Mouse (Mus musculus) neural tube, embryonic 11.5 days (tissue): ENCODE measurements around the gene Vps13d. TPM values are rescaled to one million over a fixed set of nuclear protein-coding genes. Genes with fewer than 3 reads are reported as not detected.

Experiments
- ATAC-seq: fragments of 200-750 bp; cut with Nextera tagmentation; 2 replicates; pipeline ENCODE4 v1.8.0; 2017; ENCODE audit warnings: moderate number of reproducible peaks, mild to moderate bottlenecking, moderate TSS enrichment, moderate library complexity; ENCODE audit not compliant: insufficient read depth, low FRiP score, low TSS enrichment
- DNase-seq: peaks from one replicate; pipeline ENCODE4 v3.0.0-alpha.2; 2015; ENCODE audit warnings: low spot score
- H3K27ac ChIP-seq: fragments of 300-500 bp; sonication (generic); 2 replicates; pipeline ENCODE4 v1.5.1; 2014; ENCODE audit warnings: low read depth, mild to moderate bottlenecking, low read length
- H3K27me3 ChIP-seq: fragments of 300-500 bp; sonication (generic); 2 replicates; pipeline ENCODE4 v1.6.1; 2014; ENCODE audit warnings: mild to moderate bottlenecking, low read length, mixed read lengths; ENCODE audit not compliant: control insufficient read depth, insufficient read depth
- H3K36me3 ChIP-seq: fragments of 300-500 bp; sonication (generic); 2 replicates; pipeline ENCODE4 v1.6.1; 2014; ENCODE audit warnings: mild to moderate bottlenecking, low read length, moderate library complexity, mixed read lengths; ENCODE audit not compliant: control insufficient read depth, insufficient read depth
- H3K4me1 ChIP-seq: fragments of 300-500 bp; sonication (generic); 2 replicates; pipeline ENCODE4 v1.6.1; 2014; ENCODE audit warnings: low read length, mixed read lengths; ENCODE audit not compliant: control insufficient read depth, insufficient read depth
- H3K4me2 ChIP-seq: fragments of 300-500 bp; sonication (generic); 2 replicates; pipeline ENCODE4 v1.6.1; 2014; ENCODE audit warnings: low read depth, mild to moderate bottlenecking, moderate library complexity
- H3K4me3 ChIP-seq: fragments of 300-500 bp; sonication (generic); 2 replicates; pipeline ENCODE4 v1.5.1; 2014; ENCODE audit warnings: low read depth, low read length
- H3K9ac ChIP-seq: fragments of 300-500 bp; sonication (generic); 2 replicates; pipeline ENCODE4 v1.6.1; 2014; ENCODE audit warnings: mild to moderate bottlenecking, low read length
- H3K9me3 ChIP-seq: fragments of 300-500 bp; sonication (generic); 2 replicates; pipeline ENCODE4 v1.6.1; 2016; ENCODE audit warnings: low read length; ENCODE audit not compliant: control insufficient read depth
- WGBS: fragments of 180-500 bp; shearing (Covaris S2); extraction: QIAGEN DNeasy Blood & Tissue Kit; methylation state at CpG from one replicate; pipeline ENCODE4 v1.1.7; 2014; 5-methylcytosine and 5-hydroxymethylcytosine counted together
- polyA plus RNA-seq: library from polyadenylated mRNA; unstranded; fragments of >200 nt; fragmentation: Nextera tagmentation; extraction: Ambion mirVana; gene quantifications from 2 replicates; pipeline ENCODE4 v1.2.1, GENCODE M21; 2014

The Vps13d gene
- polyA plus RNA-seq, 1 experiment from 2014 or later = 14.3 TPM

DNA sequence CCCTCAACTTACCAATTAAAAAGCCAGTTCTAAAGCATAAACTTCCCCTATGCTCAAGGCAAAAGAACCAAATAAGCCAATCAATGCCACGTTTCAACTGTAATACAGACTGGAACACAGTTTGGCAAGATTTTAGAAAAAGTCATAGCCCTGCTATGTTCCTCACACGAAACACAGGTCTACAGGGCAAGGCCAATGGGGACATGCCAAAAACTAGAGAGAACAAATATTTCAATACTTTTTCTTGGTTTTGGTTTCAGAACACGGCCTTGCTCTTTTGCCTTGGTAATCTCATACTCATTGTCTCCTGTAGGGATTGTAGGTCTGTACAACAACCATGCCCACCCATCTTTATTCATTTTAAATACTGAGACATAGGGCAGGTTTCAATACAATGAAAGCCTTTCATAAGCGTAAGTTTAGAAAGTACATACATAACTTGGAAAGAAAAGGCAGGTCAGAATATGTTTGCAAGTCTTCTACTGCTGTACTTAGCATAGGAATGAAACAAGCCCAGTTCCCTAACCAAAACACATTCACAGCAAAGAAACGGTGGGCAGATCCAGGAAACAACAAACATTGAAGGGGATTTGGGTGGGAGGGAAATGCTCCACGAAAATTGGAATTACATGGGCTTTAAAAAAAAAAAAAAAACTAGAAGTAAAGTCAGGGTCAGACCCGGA is 128.3 kb downstream of the Vps13d start:
- DNase-seq (no peak), ATAC-seq (no peak)
- Histone ChIP-seq H3K36me3 (peaks cover 7% of the 10 kb centered on the region), H3K9me3 (no peaks in the 10 kb centered on the region), H3K27ac (peak overlapping the region; percentile 78; the same call in 1 of the 2 replicates), H3K27me3 (no peaks in the 10 kb centered on the region), H3K9ac (no peak overlapping the region), H3K4me1 (peaks cover 6% of the 10 kb centered on the region), H3K4me2 (no peak overlapping the region), H3K4me3 (no peak overlapping the region)
- WGBS = 46% methylated on average over 7 of the region's 7 CpGs

DNA sequence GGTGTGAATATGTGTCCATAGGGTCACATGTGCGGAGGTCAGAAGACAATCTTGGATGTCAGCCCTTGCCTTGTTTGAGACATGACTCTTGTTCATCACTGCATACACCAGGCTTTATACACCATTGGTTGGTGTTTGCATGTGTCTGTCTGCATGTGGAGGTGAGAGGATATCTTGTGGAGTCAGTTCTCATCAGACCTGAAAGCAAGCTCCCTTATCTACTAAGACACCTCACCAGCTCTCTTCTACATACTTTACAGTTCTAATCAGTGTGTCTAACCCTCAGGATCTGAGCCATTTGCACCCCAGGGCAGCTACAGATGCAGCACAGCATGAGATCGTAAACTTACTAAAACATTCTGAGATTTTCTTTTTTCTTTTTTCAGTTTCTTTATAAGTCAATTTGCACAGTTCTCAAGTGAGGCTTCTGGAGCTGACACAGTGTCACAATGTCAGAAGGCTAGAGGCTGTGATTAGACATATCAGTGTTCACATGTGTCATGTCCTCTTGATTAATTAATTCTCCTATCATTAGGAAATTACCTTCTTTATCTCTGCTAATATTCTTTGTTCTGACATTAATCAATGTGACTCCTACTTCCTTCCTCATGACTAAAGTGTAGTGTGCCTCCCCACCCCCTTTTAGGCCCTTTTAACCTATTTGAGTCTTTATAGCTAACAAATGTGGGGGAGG is 135.9 kb downstream of the Vps13d start:
- no peak overlapping the region for H3K9ac ChIP-seq
- WGBS = 90% methylated on average over 2 of the region's 2 CpGs
- DNase-seq (no peak), ATAC-seq (no peak)
- no peak overlapping the region for H3K27ac ChIP-seq
- no peaks in the 10 kb centered on the region for H3K4me1 ChIP-seq
- H3K4me3 ChIP-seq = no peak overlapping the region
- H3K36me3 ChIP-seq = peaks cover 9% of the 10 kb centered on the region; the same call in 1 of the 2 replicates
- no peak overlapping the region for H3K4me2 ChIP-seq
- H3K27me3 ChIP-seq = no peaks in the 10 kb centered on the region
- no peaks in the 10 kb centered on the region for H3K9me3 ChIP-seq

DNA sequence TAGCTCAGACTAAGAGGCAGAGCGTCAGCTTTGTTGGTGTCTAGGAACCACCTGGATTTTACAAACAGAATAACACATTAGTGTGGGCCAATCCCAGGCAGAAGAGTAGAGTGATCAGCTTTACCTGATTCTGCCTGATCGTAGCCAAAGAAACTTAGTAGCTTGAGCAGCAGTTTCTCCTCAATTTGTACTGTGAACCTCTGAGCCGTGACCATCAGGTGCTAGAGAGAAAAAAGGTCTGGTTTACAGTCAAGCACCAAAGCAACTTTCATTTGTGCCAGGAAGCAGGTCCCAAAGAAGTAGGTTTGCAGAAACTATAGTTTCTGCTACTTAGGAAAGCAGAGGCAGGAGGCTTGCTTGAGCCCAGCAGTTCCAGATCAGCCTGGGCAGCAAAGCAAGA is 138.5 kb downstream of the Vps13d start:
- WGBS = 92% methylated on average over 3 of the region's 3 CpGs
- Histone ChIP-seq H3K27me3 (no peaks in the 10 kb centered on the region), H3K4me2 (no peak overlapping the region), H3K4me1 (peaks cover 9% of the 10 kb centered on the region), H3K4me3 (no peak overlapping the region), H3K36me3 (peaks cover 3% of the 10 kb centered on the region; the same call in 1 of the 2 replicates), H3K9ac (no peak overlapping the region), H3K27ac (no peak overlapping the region), H3K9me3 (no peaks in the 10 kb centered on the region)
- DNase-seq = no peak
- no peak for ATAC-seq

DNA sequence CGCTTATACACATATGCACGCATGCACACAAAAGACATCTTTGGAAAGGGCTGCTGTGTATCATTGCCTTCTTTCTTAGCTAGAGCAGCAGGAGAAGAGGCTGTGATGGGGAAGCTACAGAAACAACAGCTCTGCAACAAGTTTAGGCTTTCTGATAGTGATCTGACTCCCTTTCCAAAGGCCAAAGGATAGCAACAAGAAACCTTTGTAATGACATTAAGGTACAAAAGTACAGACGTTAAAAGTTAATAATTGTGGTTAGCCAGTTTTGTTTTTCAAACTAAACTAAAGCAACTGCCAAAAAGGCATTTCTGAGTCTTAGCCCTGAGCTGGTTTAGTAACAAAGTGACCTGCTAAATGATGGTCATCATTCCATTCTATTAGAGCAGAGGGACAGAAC is 139.0 kb downstream of the Vps13d start:
- H3K4me1 ChIP-seq = peaks cover 13% of the 10 kb centered on the region
- H3K9me3 ChIP-seq = no peaks in the 10 kb centered on the region
- H3K36me3 ChIP-seq = no peaks in the 10 kb centered on the region; the same call in 1 of the 2 replicates
- H3K27ac ChIP-seq = no peak overlapping the region
- H3K4me3 ChIP-seq = no peak overlapping the region
- H3K9ac ChIP-seq = no peak overlapping the region
- no peak overlapping the region for H3K4me2 ChIP-seq
- no peak for DNase-seq
- WGBS = 88% methylated on average over 3 of the region's 3 CpGs
- no peak for ATAC-seq
- H3K27me3 ChIP-seq = no peaks in the 10 kb centered on the region

DNA sequence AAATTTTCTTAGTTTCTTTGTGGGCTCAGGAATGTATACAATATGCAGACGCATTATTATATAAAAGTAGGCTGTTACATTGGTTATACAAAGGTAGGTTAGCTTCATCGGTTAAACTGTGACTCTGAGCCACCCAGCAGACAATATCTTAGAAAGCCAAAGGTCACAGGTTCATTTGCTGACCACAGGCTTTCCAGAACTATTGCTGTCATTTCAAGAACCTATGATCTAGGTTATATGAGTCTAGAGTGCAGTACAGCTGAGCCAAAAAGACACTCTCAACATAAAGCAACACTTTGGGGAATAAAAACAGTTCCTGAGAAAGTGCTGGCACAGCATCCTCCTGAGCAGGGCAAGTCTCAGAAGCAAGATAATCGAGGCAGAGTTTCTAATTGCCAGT is 140.4 kb downstream of the Vps13d start:
- H3K36me3 ChIP-seq = no peaks in the 10 kb centered on the region; the same call in 1 of the 2 replicates
- H3K27ac ChIP-seq = no peak overlapping the region
- H3K4me1 ChIP-seq = peaks cover 17% of the 10 kb centered on the region
- no peaks in the 10 kb centered on the region for H3K27me3 ChIP-seq
- H3K4me2 ChIP-seq = no peak overlapping the region
- no peak overlapping the region for H3K9ac ChIP-seq
- DNase-seq (no peak), ATAC-seq (no peak)
- H3K4me3 ChIP-seq = no peak overlapping the region
- WGBS = 64% methylated on average over 3 of the region's 3 CpGs
- H3K9me3 ChIP-seq = no peaks in the 10 kb centered on the region

DNA sequence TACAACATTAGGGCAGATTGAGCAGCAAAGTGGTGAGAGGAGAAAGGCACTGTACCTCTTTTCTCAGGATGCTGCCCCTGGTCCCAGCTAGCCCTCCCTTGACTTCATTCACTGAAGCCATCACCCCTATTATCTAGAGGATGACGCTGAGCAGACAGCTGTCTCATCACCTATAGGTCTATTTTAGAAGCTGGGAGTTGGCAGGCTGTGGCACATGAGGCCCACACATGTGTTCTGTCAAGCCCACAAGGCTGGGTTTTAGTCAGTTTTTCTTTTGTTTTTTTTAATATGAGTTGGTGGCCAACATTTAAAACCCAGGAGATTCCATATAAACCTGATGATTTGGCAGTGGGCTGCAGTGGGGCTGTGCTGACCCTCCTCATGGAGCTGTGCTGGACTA is 142.1 kb downstream of the Vps13d start:
- Histone ChIP-seq H3K4me3 (no peak overlapping the region), H3K36me3 (no peaks in the 10 kb centered on the region; the same call in 1 of the 2 replicates), H3K9ac (no peak overlapping the region), H3K4me2 (no peak overlapping the region), H3K27ac (no peak overlapping the region), H3K27me3 (no peaks in the 10 kb centered on the region), H3K9me3 (no peaks in the 10 kb centered on the region), H3K4me1 (peaks cover 17% of the 10 kb centered on the region)
- DNase-seq (no peak), ATAC-seq (no peak)
- 70% methylated on average over 1 of the region's 1 CpGs for WGBS

DNA sequence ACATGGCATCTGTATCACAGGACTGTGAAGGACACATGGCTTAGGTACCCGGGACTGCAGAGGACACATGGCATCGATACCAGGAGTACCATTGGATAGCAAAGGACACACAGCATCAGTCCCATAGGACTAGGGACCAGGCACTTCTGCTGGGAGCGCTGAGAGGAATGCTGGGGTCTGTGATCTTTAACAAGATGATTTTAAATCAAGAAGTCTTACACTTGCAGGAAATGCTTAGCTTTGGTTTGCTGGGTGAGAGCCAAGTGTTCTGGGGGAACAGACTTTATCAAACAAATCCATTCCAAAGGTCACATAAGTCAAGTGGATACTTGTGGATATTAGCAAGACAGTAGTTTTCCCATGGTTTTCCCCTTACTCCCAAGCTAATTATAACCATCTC is 142.5 kb downstream of the Vps13d start:
- Histone ChIP-seq H3K9me3 (no peaks in the 10 kb centered on the region), H3K27ac (no peak overlapping the region), H3K27me3 (no peaks in the 10 kb centered on the region), H3K36me3 (no peaks in the 10 kb centered on the region; the same call in none of the 2 replicates), H3K4me2 (no peak overlapping the region), H3K9ac (no peak overlapping the region), H3K4me1 (peaks cover 17% of the 10 kb centered on the region), H3K4me3 (no peak overlapping the region)
- ATAC-seq (no peak), DNase-seq (no peak)
- WGBS = 93% methylated on average over 3 of the region's 3 CpGs

DNA sequence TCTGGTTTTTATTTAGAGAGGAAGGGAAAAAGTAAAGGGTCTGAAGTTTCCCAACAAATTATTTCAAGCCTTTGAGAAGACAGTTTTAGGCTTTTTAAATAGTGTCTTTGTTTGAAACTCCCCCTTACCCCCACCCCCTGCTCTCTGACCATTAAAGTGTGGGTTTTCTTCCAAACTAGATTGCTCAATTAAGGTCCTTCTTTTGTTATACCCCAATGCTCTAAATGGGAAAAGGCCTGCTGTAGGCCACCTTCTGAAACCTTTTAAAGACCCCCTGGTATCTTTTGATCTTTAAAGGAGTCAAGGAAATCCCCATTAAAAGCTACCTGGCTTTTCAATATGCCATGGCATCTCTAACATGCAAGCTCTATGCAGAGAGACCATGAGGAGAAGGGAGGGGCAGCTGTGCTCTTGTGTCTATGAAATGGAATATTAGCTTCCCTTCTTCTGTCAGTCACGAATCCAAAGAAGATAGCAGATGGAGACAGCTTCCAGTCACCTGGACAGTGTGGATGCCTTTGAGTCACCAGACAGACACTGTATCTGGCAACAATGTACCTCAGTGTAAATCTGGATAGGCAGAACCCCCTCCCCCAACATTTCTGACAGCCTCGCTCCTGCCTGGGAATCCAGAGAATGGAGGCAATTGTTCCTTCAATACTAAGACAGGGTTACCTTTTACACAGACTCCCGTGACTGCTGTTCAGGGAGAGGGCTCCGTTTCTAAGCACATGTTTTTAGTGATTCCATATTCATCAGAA is 143.4 kb downstream of the Vps13d start:
- peak; percentile 43; the same call in 1 of the 2 replicates for ATAC-seq
- H3K4me1 ChIP-seq = peaks cover 17% of the 10 kb centered on the region
- no peaks in the 10 kb centered on the region; the same call in 1 of the 2 replicates for H3K36me3 ChIP-seq
- no peaks in the 10 kb centered on the region for H3K9me3 ChIP-seq
- no peaks in the 10 kb centered on the region for H3K27me3 ChIP-seq
- DNase-seq = no peak
- H3K9ac ChIP-seq = 0 out of 2 replicates have a peak overlapping the region, but pooled peaks have one; percentile 18
- WGBS = 55% methylated on average over 4 of the region's 4 CpGs
- H3K4me3 ChIP-seq = no peak overlapping the region
- H3K4me2 ChIP-seq = no peak overlapping the region
- H3K27ac ChIP-seq = peak overlapping the region; percentile 34; the same call in 1 of the 2 replicates
